Mouse (Mus musculus): ENCODE measurements around the gene Fyn.

Gene Fyn

GRCm38 (mm10) chr10:39378025-39378603, 9.5 kb downstream of the Fyn start:
- DNase-seq (ENCODE audit: low spot score in 2 of 2) = no peak

- no peak for DNase-seq (ENCODE audit: low spot score in 2 of 2)
Measured at GRCm38 (mm10) chr10:39379287-39379686, 10.6 kb downstream of the Fyn start.

- no peak for DNase-seq (ENCODE audit: low spot score in 2 of 2)
Measured at GRCm38 (mm10) chr10:39379721-39380370, 11.2 kb downstream of the Fyn start.

- DNase-seq (ENCODE audit: low spot score in 2 of 2) = no peak
Measured at GRCm38 (mm10) chr10:39385259-39385658, 16.6 kb downstream of the Fyn start.

GRCm38 (mm10) chr10:39386203-39386602, 17.5 kb downstream of the Fyn start:
- no peak for DNase-seq (ENCODE audit: low spot score in 2 of 2)

- DNase-seq (ENCODE audit: low spot score in 2 of 2) = no peak
Measured at GRCm38 (mm10) chr10:39387024-39387423, 18.4 kb downstream of the Fyn start.

- DNase-seq (ENCODE audit: low spot score in 2 of 2) = no peak
Measured at GRCm38 (mm10) chr10:39387556-39387955, 18.9 kb downstream of the Fyn start.

GRCm38 (mm10) chr10:39388144-39388543, 19.5 kb downstream of the Fyn start:
- no peak for DNase-seq (ENCODE audit: low spot score in 2 of 2)

- peak in 1 of 2 experiments; percentile 25 for DNase-seq (ENCODE audit: low spot score in 2 of 2)
Measured at GRCm38 (mm10) chr10:39389451-39389891, 20.8 kb downstream of the Fyn start.

GRCm38 (mm10) chr10:39390541-39390940, 21.9 kb downstream of the Fyn start:
- no peak for DNase-seq (ENCODE audit: low spot score in 2 of 2)

GRCm38 (mm10) chr10:39392900-39393483, 24.3 kb downstream of the Fyn start:
- DNase-seq (ENCODE audit: low spot score in 2 of 2) = no peak

GRCm38 (mm10) chr10:39395544-39395943, 26.9 kb downstream of the Fyn start:
- no peak for DNase-seq (ENCODE audit: low spot score in 2 of 2)

GRCm38 (mm10) chr10:39398924-39399323, 30.3 kb downstream of the Fyn start:
- no peak for DNase-seq (ENCODE audit: low spot score in 2 of 2)

GRCm38 (mm10) chr10:39400155-39400554, 31.5 kb downstream of the Fyn start:
- DNase-seq (ENCODE audit: low spot score in 2 of 2) = no peak

- no peak for DNase-seq (ENCODE audit: low spot score in 2 of 2)
Measured at GRCm38 (mm10) chr10:39402487-39402886, 33.8 kb downstream of the Fyn start.

GRCm38 (mm10) chr10:39403706-39404105, 35.1 kb downstream of the Fyn start:
- DNase-seq (ENCODE audit: low spot score in 2 of 2) = no peak

GRCm38 (mm10) chr10:39404175-39404574, 35.5 kb downstream of the Fyn start:
- no peak for DNase-seq (ENCODE audit: low spot score in 2 of 2)

GRCm38 (mm10) chr10:39405982-39406797, 37.5 kb downstream of the Fyn start:
- no peak for DNase-seq (ENCODE audit: low spot score in 2 of 2)

- no peak for DNase-seq (ENCODE audit: low spot score in 2 of 2)
Measured at GRCm38 (mm10) chr10:39406798-39407189, 38.1 kb downstream of the Fyn start.

- DNase-seq (ENCODE audit: low spot score in 2 of 2) = no peak
Measured at GRCm38 (mm10) chr10:39407553-39407952, 38.9 kb downstream of the Fyn start.

- DNase-seq (ENCODE audit: low spot score in 2 of 2) = no peak
Measured at GRCm38 (mm10) chr10:39409602-39410001, 40.9 kb downstream of the Fyn start.

GRCm38 (mm10) chr10:39410151-39410649, 41.5 kb downstream of the Fyn start:
- no peak for DNase-seq (ENCODE audit: low spot score in 2 of 2)

Data from cerebellum, postnatal 4 days (tissue).